Mouse (Mus musculus) embryo, embryonic 10.5 days (tissue): ENCODE results near the gene Pnma1.

Source experiments
- DNase-seq: peaks from one replicate; pipeline ENCODE4 v3.0.0-alpha.2; 2015; ENCODE audit warnings: low spot score

Pnma1 gene

GRCm38 (mm10) chr12:84178052-84178451 is 29.8 kb upstream of the Pnma1 start:
- DNase-seq: no peak

GRCm38 (mm10) chr12:84176886-84177765 is 28.8 kb upstream of the Pnma1 start:
- no peak for DNase-seq

- DNase-seq: peak; percentile 58
These were observed 28.0 kb upstream of the Pnma1 start for GRCm38 (mm10) chr12:84176126-84176769.

GRCm38 (mm10) chr12:84175659-84176061 is 27.4 kb upstream of the Pnma1 start:
- DNase-seq: peak; percentile 78

- no peak for DNase-seq
These were observed 26.6 kb upstream of the Pnma1 start for GRCm38 (mm10) chr12:84174871-84175270.

- DNase-seq: no peak
These were observed 26.0 kb upstream of the Pnma1 start for GRCm38 (mm10) chr12:84174190-84174811.

DNA sequence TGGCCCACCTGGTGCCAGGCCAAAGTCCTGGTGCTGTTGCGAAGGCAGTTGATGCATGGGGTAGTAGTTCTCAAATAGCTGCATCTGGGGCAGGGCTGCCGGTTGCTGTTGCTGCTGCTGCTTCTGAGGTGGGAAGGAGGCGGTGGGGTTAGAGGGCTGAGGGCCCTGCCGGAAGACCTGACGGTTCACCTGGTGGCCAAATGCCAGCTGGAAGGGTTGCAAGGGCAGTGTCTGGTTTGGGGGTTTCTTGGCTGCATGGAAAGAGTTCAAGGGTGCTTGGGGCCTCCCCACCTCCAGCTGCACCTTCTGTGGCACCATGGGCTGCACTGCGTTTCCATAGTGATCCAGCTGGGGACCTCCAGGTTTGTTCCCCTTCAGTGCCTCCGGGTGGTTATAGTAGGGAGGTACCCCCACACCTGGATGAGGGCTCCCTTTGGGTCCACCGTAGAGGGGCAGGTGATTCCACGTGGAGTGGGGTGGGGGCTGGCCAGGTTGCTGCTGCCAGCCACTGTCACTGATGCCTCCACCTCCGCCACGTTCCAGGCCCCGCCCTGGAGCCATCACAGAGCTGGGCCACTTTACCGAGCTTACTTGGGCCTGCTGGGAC is 25.1 kb upstream of the Pnma1 start:
- DNase-seq: no peak

DNA sequence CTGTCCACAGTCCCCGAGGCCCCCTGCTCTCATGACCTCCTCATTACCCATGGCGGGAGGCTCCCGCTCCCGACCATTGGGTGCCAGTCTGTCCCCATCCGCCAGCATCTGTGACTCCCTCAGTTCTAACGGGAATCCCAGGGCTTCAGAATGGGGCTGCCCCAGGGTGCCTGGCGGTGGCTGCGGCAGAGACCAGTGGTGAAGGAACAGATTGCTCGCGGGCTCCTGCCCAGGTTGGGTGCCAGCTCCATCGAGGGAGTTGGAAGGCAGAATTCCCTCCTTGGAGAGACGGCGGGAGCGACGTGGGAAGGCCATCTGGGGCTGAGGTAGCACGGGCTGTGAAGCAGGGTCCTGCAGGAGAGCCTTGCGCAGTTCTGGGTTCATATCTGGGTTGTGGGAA is 24.6 kb upstream of the Pnma1 start:
- DNase-seq: no peak

DNA sequence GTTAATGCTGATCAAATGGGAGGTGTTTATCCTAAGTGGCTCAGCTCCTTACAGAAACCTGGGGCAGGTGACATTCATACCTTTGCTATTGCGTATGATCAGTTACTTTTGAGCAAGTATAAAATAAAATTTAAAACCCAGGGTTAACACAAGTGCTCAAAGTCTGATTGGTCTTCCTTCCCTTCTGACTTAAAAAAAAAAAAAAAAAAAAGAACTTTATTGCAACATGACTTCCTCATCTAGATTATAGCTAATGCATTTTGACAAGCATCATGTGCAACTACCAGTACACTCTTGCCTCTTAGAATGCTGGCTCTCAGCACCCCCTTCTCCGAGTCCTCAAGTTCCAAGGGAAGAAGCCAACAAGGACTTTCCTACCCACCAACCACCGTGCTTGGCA is 23.9 kb upstream of the Pnma1 start:
- DNase-seq: no peak

- DNase-seq: no peak
These were observed 22.3 kb upstream of the Pnma1 start for GRCm38 (mm10) chr12:84170610-84171009.

DNA sequence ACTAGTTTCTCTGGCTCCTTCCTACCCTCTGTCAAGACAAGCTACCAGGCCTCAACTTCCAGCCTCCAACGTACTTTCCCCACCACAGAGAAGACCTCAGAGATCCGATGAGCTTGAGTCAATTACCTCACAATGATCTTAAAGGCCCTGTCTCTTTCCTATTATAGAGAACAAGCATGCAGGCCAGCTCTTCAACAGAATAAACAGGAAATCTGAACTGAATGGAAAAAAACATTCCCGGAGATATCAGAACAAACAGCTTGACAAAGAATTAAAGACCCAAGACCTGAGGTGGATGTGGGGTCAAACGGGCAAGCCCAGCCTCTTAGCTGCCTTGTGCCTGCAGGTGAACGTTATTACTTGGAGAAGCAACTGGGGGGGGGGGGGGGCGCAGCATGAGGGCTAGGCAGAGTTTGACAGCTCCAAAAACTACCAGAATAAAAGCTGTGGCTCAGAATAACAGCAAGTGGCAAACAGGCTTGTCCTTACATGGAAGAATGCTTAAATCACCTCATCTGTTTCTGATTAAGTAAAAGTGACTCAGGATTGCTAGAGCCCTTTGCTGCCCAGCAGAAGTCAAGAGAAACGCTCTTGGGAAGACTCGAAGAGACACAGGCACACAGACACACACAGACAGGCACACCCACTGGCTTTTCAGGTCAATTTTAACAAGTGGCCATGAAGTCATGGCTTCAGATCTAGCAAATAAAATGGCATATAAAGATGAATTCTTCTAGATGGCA is 17.5 kb upstream of the Pnma1 start:
- peak; percentile 59 for DNase-seq

GRCm38 (mm10) chr12:84163586-84164110 is 15.4 kb upstream of the Pnma1 start:
- no peak for DNase-seq

DNA sequence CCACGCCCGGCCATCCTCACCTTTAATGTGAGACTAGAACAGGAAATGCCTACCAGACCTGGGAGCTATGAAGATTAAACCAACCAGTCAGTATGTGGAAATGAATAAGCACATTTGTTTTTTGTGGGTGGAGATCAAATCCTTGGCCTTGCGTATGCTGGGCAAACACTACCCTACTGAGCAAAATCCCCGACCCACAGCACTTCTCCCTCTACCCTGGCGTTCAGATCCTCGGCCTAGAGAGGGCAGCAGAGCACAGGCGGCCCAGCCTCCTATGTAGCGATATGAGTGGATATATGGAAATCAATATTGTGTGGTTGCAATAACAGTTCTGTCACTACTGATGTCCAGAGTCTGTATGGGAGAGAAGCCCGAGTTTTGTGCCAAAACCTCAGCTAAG is 14.8 kb upstream of the Pnma1 start:
- peak; percentile 33 for DNase-seq

DNA sequence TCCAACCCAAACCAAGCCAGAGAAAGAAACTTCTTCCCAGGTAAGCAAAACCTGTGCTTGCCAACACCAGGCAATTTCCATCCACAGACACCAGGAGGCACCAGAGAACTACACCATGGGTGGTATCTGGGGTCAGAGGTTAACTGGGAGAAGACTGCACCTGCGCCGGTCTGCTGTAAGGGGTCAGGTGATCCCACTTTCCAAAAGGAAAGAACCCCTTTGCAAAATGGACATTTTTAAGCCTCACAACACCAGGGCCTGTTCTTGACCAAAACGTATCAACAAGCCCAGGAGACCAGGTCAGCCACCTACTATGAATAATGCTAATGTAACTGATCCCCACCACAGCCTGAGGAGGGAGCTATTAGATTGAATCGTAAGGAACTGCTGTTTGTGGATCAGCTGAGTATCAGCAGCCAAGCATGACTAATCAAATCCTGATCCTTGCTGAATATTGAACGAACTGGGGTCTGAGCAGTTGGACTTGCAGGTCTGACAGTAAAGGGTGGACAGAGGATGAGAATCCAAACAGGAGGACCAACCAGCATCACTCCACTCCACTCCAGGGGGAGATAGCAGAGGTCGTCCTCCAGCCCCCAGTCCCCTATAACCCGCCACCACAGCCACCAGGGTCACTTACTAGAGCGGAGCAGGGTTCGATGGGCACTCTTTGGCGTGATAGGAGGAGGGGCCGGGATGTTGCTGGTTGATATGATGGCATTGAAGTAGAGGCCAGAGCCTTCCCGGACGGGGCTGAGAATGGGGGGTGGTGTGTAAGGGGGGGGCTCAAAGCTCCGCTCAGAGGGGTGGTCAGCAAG is 13.5 kb upstream of the Pnma1 start:
- DNase-seq: peak; percentile 53

DNA sequence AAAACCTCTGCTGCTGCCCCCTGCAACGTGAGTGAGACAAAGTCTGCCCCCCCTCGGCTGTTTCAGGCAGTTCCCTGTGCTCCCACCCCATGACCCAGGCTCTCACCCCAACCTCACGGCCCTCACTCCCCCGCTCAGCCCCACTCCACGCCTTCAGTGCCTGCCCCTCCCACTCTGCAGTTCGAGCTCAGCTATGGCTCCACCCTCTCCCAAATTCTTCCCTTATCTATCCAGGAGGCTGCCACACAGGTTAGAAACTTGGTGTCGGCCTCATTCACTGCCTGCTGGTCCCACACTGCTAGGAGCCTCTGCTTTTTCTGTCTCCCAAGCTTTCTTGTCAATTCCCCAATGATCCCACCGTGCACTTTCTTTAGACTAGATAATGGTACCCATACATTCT is 12.8 kb upstream of the Pnma1 start:
- no peak for DNase-seq

DNA sequence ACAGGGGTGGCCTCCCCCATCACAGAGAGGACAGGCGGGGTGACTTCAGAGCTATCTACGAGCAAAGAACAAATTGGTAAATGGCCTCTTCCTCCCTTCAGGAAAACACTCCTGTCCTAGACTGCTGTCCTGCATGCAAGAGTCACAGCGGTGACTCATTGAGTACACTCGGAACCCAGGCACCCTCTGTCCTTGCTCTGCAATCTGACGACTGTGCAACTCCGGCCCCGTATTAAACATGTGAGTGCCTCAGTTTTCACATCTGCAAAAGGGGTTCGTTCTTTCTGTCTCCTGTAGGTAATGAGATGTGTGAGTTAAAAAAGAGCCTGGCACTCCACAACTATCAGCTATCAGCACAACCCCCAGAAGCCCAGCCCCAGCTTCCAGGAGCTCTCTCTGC is 12.2 kb upstream of the Pnma1 start:
- no peak for DNase-seq

DNA sequence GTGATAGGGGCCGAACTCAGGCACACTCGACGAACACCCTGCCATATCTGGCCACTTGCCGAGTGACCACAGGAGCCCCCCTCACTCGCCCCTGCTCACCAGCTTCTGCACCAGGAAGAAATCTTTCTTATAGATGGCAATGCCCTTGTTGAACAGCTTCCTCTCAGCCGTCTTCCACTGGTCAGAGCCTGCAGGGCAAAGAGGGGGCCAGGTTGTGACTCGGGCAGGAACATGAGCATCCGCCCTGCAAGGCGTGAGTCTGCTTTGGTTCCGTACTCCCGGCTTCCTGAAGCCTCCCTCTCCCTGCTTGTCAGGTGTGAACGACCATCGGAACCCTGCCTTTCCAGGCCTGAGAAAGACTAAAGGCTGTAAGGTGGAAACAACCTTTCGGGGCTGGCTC is 9.9 kb upstream of the Pnma1 start:
- DNase-seq: no peak

DNA sequence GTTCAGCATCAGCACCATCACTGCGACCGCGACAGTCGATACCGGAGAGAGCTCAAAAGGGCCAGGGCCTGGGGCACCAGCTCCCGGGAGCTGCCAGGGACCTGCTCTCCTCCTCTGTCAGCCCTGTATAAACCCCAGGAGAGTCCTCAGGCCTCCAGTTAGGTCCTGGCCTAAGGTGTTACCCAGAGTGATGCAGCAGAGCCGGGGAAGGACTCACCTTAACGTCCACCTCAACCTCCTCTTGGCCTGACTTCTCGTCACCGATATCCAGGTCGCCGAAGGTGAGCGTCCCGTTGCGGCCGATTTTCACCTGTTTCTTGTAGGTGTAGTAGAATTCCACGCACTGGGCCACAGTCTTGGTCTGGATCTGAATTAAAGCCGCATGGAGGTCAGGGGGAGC is 7.9 kb upstream of the Pnma1 start:
- no peak for DNase-seq

DNA sequence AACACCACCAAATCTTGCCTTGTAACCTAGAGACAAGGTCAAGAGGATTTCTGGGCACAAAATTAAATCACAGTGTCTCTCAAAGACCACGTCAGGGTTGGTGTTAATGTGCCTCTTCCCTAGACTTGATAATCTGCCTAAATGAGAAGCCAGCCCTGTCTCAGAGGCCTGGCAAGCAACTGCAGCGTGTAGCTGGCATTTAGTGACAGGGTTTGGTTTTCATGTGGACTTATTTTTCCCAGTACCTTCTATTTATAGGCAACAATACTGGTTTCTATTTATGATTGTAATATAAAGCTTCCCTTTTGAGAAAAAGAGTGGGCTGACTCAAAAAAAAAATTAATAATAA is 7.2 kb upstream of the Pnma1 start:
- DNase-seq: no peak

GRCm38 (mm10) chr12:84154786-84155522 is 6.7 kb upstream of the Pnma1 start:
- DNase-seq: no peak
